Mouse (Mus musculus) embryo, embryonic 11 days (tissue): ENCODE data around the gene Cfp.

ENCODE experiments used
- DNase-seq: peaks from one replicate; pipeline ENCODE4 v3.0.0-alpha.2; 2015

The Cfp gene

DNA sequence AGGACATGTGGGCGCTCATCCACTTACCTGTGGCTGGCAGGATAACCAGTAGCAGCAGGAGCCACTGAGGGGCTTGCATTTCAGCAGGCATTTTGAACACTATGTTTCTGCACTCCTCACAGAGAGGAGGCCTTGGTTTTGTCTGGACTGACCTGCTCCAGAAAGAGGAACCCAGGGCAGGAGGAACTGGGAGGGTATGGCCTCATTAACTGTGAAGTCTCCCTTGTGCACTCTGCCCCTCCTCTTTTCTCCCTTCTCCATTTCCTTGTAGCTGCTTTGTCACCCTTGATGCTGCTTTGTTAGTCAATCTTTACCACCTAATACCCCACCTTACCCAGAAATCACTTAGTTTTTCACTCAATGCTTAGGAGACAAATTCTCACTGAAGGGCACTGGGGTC is at the start of gene Cfp:
Cfp (minus strand) TSS at position 192 of the 400 bp plus-strand sequence.
- DNase-seq: no peak

- no peak for DNase-seq
These were observed 49.5 kb upstream of the Cfp start for GRCm38 (mm10) chrX:20980901-20981300.

DNA sequence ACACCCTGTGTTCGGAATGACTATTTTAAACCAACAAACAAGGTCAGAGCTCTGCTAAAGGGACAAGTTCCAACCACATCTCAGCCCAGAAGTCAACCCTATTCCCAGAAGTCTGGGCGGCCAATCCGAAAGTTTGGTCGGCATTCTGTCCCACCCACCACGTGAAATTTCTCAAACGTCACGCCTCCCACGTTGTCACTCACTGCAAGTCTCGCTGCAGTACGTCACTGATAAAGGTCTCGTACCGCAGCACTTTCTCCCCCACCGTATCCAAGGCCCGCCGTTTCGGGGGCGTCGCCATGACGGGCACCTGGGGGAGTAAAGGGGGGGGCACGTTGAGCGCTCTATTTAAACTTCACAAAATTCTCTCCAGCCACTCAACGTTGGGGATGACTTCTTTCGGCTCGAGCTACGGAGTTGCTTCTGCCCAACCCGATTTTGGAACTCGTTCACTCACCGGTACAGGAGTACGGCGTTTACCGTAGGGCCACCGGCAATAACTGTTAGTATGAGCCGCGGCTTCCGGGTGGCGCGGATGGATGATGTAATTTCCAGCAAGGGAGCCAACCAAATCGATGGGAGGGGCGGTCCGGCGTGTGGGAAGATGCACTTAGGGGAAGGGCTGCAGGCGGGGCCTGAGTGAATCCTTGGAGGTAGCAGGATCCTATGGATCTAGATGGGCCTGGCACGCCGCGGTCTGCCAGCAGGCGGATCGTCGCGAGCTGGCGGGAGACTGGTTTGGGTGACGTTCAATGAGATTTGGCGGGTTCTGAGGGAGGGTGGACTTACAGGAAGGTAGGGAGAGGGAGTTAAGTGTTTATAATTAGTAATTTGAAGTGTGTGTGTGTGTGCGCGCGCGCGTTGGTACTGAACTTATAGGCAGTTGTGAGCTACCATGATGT is 30.4 kb upstream of the Cfp start, which contains the start of gene Uxt:
Uxt (minus strand) TSS at position 541 of the 902 bp plus-strand sequence.
- DNase-seq: peak; percentile 92

DNA sequence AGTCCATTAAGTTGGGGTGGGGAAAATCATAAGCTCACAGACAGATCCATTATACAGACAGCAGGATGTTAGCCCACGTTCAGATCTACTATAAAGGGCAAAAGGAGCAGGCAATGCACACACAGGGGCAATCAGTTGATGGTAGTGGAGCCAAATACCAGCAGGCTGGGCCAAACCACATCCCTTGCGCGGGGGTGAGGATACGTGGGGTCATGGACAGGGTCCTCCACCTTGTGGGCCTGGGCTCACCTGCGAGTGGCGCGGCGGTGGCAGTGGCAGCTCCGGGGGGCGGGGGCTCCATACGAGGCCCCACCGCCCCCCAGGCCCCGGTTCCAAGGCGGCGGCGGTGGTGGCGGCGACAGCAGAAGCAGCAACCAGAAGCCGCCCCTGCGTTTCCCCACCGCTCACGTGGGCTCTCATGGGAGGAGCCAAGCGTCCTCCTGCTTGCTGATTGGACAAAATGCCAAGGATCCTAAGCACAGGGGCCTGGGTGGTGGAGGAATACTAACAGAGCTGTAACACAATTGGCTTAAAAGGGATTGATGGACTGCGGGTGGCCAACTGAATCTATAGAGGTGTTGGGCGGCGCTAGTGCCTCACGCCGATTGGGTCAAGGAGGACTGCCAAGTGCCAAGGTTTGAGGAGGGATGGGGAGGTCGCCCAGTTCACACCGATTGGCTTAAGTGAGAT is 19.0 kb upstream of the Cfp start, which contains the start of gene Elk1:
Elk1 (minus strand) TSS at position 418 of the 690 bp plus-strand sequence.
- DNase-seq: peak; percentile 91

DNA sequence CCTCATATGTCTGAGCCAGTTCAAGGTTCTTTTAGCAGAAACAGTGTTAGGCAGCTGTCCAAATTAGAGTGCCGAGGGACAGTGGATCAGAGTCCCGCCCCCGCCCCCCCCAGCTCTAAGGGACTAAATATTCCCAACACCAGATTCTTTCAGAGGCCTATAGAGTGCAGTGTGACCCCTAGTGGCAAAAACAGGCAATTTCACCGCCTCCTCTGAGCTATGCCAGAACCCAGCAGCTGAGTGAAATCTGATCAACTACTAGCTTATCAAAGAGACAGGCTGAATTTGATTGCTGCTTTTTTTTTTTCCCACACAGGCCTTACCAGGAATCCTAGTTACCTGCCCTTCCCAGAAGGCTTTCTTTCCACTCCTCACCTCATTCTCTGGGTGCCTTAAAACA is 14.7 kb upstream of the Cfp start:
- peak; percentile 43 for DNase-seq

- DNase-seq: no peak
These were observed 608 bp upstream of the Cfp start for GRCm38 (mm10) chrX:20931963-20932362.

DNA sequence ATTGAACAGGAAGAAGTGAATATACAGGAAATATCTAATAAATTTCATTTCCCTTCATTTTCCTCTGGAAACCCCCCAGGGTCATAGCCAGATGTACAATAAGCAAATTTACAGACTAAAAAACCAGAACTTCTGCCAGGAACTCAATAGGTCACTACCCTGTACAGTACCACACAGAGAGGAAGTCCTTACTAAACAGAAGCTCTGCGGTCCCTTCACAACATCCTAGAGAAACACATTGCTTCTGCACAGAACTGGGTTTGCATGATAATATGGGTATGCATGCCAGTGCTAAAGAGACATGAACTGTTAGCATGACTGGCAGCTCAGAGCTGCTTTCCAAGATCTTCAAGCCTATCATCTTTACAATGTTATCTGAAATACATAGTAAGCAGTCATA is 1.5 kb downstream of the Cfp start:
- DNase-seq: no peak

DNA sequence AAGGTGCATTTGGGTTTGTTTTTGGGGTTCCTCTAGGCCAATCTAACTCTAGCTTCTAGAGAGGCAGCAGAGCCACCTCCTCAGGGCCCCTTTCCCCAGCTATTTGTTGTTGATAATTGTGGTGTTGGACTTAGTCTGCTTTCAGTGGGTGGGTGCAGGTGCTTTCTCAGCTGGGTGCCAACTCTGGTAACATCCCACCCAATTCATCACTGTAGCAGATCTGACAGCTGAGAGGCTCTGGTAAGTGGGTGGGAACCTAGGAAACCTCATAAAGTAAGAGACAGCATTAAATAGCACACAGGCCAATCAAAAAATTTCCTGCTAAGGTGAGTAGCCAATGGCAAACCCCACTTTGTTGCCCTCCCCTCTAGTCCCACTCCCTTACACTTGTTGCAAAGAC is 6.4 kb downstream of the Cfp start:
- DNase-seq: no peak

GRCm38 (mm10) chrX:20923506-20923905 is 7.8 kb downstream of the Cfp start:
- no peak for DNase-seq

DNA sequence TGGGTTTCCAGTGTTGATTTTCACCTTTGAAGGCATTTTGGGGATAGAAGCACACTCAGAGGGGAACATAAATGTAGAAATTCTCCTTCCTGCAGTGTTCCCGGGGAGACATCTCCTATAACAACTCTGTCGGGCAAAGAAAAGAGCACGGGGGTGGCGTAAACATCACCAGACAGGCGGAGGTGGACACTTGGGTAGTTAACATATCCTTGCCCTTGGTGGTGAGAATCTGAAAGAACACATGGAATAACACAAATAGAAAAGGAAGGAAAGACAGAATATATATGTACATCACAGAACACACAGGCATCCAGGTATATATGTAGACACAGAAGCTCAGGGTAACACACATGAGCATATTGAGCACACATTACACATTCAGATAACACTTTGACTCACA is 10.0 kb downstream of the Cfp start:
- DNase-seq: no peak

GRCm38 (mm10) chrX:20920844-20921364 is 10.5 kb downstream of the Cfp start, which contains the start of gene Syn1:
Gene Syn1, minus strand, starts transcription at chrX:20921004.
- peak; percentile 89 for DNase-seq

GRCm38 (mm10) chrX:20920249-20920843 is 11.0 kb downstream of the Cfp start:
- no peak for DNase-seq

DNA sequence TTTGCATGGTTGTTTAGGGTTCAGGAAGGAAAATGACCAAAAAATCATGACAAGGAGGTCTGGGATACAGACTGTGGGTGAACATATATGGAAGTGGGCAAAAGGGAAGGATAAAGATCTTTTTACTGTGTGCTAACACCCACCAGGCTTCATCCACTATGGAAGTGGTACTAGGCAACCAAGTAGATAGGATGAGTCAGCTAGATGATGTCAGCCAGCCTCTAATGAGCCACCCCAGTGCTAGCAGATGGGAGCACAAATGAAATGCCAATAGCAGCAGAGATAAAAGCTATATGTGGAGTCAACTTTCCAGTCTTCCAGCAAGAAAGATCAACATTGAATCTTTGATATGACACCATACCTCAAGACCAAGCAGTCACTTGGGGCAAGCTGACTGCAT is 16.3 kb downstream of the Cfp start:
- DNase-seq: no peak

DNA sequence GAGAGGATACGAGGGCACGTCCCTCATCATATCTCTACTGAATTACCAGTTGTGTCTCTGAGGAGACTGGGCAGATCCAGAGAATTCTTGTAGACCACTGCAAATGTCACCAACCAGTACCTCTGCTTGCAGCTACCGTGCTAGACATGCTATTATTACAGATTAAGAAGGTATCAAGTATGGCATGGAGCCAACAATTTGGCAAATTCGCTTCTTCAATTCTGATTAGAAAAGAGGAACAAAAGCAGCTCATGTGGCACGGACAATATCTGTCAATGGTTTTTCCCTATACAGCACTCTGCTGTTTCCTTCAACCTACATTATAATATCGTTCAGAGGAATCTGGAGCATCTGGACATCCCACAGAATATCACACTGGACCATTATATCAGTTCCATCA is 17.6 kb downstream of the Cfp start:
- DNase-seq: no peak

- DNase-seq: no peak
These were observed 21.3 kb downstream of the Cfp start for GRCm38 (mm10) chrX:20910074-20910473.
